Mouse (Mus musculus): ENCODE data around the gene Foxl2.

The Foxl2 gene

GRCm38 (mm10) chr9:98962478-98963142 is 7.5 kb downstream of the Foxl2 start:
- DNase-seq (ENCODE audit: low spot score in 2 of 2), result no peak

- no peak for DNase-seq (ENCODE audit: low spot score in 2 of 2)
These were observed 8.6 kb downstream of the Foxl2 start for GRCm38 (mm10) chr9:98963661-98964060.

- DNase-seq (ENCODE audit: low spot score in 2 of 2), result peak in 1 of 2 experiments; percentile 70
These were observed 10.0 kb downstream of the Foxl2 start for GRCm38 (mm10) chr9:98965084-98965483.

GRCm38 (mm10) chr9:98973101-98973521 is 18.0 kb downstream of the Foxl2 start:
- DNase-seq (ENCODE audit: low spot score in 2 of 2), result no peak

GRCm38 (mm10) chr9:98973561-98973960 is 18.5 kb downstream of the Foxl2 start:
- no peak for DNase-seq (ENCODE audit: low spot score in 2 of 2)

- DNase-seq (ENCODE audit: low spot score in 2 of 2), result no peak
These were observed 19.8 kb downstream of the Foxl2 start for GRCm38 (mm10) chr9:98974898-98975297.

- no peak for DNase-seq (ENCODE audit: low spot score in 2 of 2)
These were observed 21.0 kb downstream of the Foxl2 start for GRCm38 (mm10) chr9:98976081-98976480.

- DNase-seq (ENCODE audit: low spot score in 2 of 2), result no peak
These were observed 21.4 kb downstream of the Foxl2 start for GRCm38 (mm10) chr9:98976520-98976919.

- DNase-seq (ENCODE audit: low spot score in 2 of 2), result peak; percentile 85 to 91
These were observed 24.6 kb downstream of the Foxl2 start for GRCm38 (mm10) chr9:98979431-98980416.

GRCm38 (mm10) chr9:98985800-98986475 is 30.9 kb downstream of the Foxl2 start, which contains the start of gene Faim:
Faim (plus strand) TSS chr9:98986373.
- DNase-seq (ENCODE audit: low spot score in 2 of 2), result peak; percentile 99 to 100

- no peak for DNase-seq (ENCODE audit: low spot score in 2 of 2)
These were observed 31.5 kb downstream of the Foxl2 start for GRCm38 (mm10) chr9:98986476-98987096.

GRCm38 (mm10) chr9:98987131-98987530 is 32.0 kb downstream of the Foxl2 start:
- no peak for DNase-seq (ENCODE audit: low spot score in 2 of 2)

GRCm38 (mm10) chr9:98994103-98994502 is 39.0 kb downstream of the Foxl2 start:
- DNase-seq (ENCODE audit: low spot score in 2 of 2), result no peak

GRCm38 (mm10) chr9:98999881-99000339 is 44.8 kb downstream of the Foxl2 start:
- peak in 1 of 2 experiments; percentile 43 for DNase-seq (ENCODE audit: low spot score in 2 of 2)

GRCm38 (mm10) chr9:99001326-99001725 is 46.2 kb downstream of the Foxl2 start:
- no peak for DNase-seq (ENCODE audit: low spot score in 2 of 2)

All from cerebellum, postnatal 4 days (tissue).